Mouse (Mus musculus): ENCODE results near the gene Gm29866. TPM values are rescaled to one million over a fixed set of nuclear protein-coding genes. Genes with fewer than 3 reads are reported as not detected.
"Not testable (repeated sequence)": the region's sequence is repeated elsewhere in the genome, so short reads cannot be mapped to it uniquely, and the experiment has no call there.

The Gm29866 gene
- not detected in 2 replicates for polyA plus RNA-seq (2016; fragmentation: Nextera tagmentation; extraction: Ambion mirVana)

DNA sequence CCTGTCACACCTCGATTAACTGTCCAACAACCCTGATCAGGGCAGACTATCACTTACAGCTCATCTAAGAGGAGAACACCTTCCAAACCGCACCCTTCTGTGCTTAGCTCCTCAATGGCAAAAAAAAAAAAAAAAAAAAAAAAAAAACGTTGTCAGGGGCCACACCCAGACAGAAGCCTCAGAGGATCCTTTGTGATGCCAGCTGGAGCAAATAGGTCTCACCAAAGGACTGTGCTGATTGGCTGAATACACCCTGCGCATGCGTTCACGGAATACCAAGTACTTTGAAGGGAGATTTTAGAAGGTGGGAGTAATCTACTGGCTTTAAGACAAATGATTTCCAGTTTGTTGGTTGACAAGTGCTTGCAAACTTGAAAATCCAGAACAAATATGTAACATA is at the start of gene Gm29866:
Gene Gm29866, minus strand, starts transcription at position 101 of the 400 bp plus-strand sequence.
- not testable (repeated sequence) for H3K4me1 ChIP-seq; H3K9me3 ChIP-seq (replicated peaks); H3K4me3 ChIP-seq; H3K9ac ChIP-seq; H3K27ac ChIP-seq; H3K27me3 ChIP-seq (replicated peaks); ATAC-seq; H3K36me3 ChIP-seq; H3K4me2 ChIP-seq
- no CpG with 5 or more reads among the region's 6 CpGs for WGBS (ENCODE audit: insufficient replicate concordance)

Other genes starting within 250 kb of the Gm29866 start
- gene Gm20909, start 170.9 kb upstream of the Gm29866 start, polyA plus RNA-seq (2016; fragmentation: Nextera tagmentation; extraction: Ambion mirVana), result not detected in 2 replicates
- not detected in 2 replicates for gene Gm20865, start 247.9 kb upstream of the Gm29866 start, polyA plus RNA-seq (2016; fragmentation: Nextera tagmentation; extraction: Ambion mirVana)

Measured in liver, embryonic 12.5 days (tissue).